Mouse (Mus musculus) MN1 (cell line): ENCODE measurements at regions not wholly inside any gene's neighbourhood (a gene's known extent, or its start where the extent isn't known, plus 50 kb on each side); places are given as distances from the start of the nearest gene placed in this dataset.

Experiments
- DNase-seq: peaks from one replicate; pipeline ENCODE4 v3.0.0-alpha.2; 2016; ENCODE audit warnings: low spot score

DNA sequence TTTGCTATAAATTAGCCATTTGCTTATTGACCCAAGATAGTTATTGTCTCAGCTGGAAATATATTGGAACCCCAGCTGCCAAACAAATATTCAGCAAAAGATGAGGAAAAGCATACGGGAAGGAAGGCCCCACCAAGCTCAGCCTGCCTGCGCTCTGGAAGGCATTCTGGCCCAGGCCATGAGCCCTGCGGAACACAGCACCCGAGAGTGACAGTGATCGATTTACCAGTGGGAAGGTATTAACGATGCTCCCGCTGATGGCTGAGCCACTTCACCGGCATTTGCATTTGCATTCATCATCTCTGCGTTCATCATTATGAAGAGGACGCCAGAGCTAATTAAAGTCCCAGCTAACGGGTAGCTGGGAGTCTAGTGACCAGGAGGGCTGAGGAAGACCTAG, 174.8 kb downstream of the Irx2 start:
- no peak for DNase-seq

DNA sequence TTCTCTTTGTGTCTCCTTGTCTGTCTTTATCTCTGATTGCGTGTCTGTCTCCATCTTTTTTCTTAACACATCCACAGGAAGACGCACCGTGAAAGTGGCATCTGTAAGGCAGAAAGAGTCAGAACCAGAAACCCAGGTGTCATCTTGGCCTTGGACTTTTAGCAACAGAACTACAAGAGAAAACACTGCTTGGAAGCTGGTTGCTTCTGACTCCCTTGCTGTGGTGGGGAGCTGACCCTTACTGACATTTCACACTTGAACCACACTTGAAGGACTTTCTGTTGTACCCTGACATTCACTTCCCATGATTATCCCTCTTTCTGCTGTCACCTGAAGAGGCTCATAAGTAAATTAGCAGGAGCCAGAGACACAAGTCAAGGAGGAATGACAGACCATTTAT, 180.6 kb downstream of the Irx2 start:
- DNase-seq, result no peak

DNA sequence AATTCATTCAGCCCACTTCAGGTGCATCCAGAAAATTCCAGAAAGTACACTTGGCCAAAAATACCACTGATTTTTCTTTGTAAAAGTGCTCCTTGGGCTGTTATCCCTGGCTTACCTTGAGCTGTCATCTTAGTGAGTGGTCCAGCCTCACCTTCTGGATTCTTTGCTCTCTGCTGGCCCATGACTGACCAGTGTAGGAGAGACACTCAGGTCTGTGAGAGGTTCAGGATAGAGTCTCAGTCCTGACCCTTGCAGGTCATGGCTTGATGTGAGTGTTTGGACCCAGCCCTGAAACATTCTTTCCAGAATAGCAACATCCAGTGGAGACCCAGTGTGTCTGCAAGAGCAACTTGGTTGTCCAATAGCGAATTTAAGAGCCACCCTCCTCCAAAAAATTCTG, 182.0 kb downstream of the Irx2 start:
- no peak for DNase-seq

DNA sequence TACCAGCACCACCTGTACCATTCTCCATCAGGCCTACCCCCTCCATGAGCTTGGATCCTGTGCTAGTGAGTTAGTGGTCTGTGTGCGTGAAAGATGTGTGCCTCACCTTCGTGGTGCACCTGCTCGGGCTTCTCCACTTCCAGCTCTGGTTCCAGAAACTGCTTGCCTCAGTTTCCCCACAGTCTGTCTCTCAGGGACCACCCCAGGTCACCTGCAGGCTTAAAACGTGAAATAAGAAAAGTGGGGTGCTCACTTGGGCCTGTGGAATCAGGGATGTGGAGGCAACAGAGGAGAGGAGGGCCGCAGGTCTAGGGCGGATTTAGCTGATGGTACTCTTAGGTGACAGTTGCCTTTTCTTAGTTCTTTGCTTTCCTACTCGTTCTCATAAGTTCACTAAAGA, 186.0 kb downstream of the Irx2 start:
- DNase-seq, result no peak

DNA sequence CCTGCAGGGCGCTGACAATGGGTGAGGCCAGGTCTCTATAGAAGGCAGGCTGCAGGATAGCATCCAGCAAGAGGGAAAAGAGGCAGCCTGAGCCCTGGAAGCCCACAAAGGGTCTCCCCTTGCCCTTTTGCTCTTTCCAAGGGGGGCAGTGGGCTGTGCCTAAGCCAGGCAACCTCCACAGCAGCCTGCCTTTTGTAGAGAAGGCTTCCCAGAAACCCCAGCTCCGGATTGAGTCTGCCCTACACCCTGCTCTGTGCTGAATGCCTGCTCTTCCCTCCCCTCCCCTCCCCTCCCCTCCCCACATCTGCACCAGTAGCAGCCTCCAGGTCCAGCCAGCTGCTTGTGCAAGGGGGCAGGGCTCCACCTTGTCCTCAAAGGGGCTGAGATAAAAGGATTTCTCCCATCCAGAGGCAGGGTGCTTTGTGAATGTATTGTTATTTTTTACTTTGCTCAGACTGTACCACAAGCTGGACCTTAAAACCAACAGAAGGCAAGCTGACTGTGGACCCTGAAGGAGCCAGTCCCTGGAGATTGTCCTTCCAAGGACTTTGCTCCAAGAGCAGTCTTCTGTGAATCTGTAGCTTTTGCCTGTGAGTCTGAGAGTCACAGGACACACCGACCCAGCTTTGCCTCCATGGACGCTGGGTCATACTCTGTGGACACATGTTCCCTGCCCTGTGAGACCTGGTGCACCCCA, 186.8 kb downstream of the Irx2 start:
- no peak for DNase-seq

DNA sequence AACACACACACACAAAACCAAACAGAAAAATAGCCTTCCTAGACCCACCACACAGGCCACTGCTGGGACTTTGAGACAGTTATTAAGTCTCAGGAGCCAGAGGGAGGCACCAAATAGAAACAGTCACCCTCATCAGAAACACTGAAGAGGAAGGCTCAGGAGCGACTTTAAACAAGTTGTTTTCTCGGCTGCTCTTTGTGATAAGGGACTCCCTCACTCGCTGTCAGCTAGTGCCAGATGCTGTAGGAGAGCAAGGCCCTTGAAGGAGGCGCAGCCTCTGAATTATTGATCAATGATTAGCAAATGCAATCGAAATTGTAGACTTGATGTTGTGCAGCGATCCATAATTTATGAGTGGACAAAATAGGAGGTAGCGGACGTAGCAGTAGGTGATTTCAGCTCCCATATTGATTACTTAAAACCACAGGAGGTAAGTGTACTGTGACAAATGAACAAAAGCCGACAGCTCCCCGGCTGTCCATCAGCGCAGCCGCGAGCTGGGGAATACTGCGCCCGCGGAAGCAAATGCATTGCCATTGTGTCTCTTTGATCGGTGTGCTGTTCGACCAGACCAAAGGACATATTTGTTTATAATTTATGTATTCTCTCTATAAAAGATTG, 187.4 kb downstream of the Irx2 start:
- DNase-seq, result no peak

DNA sequence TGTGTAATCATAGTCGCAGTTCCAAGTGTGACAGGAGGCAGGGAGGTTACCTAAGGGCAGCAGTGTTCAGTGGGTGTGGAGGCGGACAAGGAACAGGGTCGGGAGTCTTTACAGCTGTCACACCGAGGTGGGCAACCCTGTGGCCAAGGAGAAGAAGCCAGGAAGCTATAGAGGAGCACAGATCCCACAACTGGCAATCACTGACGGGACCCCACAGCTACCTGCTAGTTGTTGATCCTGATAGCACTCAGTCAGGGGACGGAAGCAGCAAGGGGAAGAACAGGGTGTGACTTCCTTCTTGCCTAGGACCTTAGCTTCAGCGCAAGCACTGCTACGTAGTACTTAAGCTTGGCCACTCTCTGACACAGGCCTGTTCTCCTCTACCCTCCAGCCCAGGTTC, 188.2 kb downstream of the Irx2 start:
- DNase-seq, result no peak

DNA sequence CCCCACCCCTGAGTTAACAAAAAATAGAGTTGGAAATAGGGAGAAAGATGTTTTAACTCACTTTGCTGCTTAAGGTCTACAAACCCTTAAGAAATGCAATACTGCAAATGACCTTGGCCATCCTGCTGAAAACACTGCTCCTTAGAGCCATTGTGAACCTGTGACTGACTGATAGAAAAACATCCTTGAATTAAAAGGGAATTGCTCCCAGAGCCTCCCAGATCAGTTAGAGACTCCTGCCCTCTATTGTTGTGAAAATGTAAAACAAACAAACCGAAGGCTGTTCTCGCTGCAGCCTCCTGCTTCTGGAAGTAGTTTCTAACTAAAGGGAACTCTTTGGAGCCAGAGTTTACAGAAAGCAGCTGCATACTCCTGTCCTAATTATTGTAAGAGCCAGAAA, 188.9 kb downstream of the Irx2 start:
- DNase-seq, result no peak

DNA sequence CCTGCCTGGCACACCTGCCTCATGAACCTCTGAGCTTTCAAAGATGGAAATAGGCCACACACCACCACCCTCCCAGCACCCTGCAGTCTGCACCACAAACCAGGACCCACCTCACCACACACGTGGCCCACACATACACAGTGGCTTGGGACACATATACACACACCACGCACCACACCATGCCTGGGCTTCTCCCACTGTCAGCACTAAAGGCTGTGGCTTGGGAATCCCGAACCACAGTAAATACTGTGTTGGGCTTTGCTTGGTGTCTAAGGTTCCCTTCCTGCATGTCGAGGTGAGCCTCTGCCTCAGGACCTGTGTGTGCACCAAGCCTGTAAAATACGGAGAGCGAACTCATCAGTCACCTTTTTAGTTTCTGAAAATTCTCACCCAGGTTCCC, 189.3 kb downstream of the Irx2 start:
- DNase-seq, result no peak

DNA sequence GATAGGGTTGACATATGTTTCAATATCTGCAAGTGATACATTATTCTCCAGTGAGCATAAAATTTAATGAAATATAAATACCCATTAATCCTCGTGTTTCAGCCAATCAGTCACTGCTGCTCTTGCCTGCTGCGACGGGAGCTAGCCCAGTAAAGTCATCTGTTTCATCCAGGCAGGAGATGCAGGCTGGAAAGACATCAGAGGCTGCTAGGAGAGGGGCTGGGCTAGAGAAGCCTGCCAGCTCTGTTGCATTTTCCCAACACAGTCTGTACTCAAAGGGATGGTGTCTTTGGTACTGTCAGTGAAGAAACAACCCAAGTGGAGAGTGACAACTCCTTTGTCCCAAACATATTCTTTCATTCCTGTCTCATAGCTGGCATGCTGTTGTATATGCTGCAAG, 198.0 kb downstream of the Irx2 start:
- DNase-seq, result no peak

DNA sequence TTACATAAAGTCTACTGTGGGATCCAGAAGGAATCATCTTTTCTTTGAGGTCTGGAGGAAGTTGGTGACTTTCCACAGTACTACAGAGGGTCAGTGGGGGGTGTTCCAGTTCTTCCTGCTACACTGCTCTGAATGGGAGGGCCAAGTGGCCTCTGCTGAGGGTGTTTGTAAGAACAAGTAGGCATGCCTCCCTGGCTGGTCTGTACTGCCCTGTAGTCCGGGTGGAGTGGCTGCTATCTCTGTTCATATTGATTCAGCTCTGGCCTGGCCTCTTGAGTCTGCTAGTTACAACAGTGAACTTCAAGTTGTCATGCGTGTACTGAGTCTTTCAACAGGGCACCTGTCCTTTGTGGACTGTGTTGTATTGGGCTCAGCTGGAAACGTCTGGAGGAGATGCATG, 200.7 kb downstream of the Irx2 start:
- no peak for DNase-seq

DNA sequence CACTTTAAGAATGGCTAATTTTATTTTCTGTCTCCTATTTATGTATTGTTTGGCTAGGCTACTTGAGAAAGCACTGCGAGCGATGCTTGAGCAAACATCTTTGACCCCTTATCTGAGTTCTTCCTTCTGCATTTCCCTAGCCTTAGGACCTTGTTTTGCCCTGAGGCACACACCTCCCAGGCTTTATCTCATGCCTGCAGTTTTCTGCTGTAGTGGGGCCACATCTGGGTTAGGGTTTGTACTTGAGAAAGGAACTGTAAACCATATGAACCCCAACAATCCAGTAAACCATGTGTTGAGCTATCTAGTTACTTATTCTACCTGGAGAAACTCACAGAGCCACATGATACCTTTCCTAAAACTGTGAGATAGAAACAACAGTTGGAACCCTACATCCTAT, 204.7 kb downstream of the Irx2 start:
- no peak for DNase-seq

DNA sequence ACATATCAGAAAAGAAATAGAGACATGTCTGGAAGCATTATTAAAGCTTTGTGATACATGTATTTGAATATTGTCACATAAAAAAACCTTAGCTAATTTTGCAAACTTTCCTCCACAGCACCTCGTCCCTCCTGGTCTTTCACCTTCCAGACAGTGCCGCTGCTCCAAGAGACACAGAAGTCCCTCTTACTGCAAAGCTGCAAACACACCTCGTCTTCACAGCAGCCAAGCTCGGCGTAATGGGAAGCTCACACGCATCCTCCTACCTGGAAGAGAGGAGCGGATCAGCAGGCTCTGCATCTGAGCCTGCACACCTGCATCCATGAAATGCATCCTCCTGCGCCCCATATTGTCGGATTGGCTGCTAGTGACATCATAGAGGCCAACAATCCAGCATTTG, 208.4 kb downstream of the Irx2 start:
- no peak for DNase-seq

DNA sequence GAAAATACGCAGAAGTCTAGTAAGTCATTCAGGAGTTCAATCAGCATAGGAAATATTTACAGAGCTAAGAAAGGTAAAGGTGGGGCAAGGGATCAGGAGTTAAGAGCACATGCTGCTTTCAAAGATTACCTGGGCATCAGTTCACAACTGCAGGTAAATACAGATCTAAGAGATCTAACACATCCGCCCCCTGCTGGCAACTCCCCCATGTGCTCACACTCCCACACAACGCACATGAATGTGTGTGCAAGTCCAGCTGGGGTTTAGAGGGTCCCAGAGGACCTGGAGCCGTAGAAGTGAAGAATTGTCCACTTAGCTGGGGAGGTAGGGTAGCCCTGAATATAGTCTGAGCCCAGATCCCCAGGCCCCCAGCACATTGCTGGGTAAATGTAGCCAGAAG, 219.5 kb downstream of the Irx2 start:
- DNase-seq, result no peak

DNA sequence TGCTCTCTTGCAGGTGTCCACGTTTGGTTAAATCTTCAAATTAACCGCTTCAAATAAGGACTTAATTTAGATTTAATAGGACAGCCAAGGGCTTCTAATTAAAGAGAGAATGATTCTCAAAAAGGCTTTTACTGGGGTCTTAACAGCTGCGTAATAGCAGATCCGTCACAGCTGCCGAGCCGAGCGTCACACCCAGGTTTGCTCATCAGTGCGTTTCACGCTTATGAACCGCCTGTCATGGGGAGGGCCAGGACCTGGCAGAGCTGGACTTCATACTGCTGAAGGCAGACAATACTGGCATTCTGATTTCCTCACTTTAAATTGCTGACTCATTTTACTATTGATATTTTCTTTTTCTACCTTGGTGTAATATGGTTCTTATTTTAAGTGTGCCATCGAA, 221.2 kb downstream of the Irx2 start:
- DNase-seq, result no peak

DNA sequence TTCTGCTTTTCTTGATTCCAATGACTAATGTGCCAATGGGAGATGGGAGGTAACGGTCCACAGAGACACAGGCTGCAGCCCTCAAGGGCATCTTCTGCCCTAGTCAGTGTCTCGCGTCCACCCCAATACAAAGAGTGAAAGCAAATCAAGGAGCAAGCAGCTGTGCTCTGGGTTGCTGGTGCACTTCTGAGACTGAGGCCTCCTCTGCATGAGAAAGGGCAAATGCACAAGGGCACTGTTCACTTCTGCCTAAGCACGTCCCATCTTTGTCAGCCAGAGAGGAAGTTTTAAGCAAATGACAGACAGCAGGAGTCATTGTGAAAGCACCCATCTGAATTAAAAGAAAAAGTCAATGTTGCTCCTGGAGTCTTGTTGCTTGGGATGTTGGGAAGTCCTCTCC, 224.3 kb downstream of the Irx2 start:
- no peak for DNase-seq

DNA sequence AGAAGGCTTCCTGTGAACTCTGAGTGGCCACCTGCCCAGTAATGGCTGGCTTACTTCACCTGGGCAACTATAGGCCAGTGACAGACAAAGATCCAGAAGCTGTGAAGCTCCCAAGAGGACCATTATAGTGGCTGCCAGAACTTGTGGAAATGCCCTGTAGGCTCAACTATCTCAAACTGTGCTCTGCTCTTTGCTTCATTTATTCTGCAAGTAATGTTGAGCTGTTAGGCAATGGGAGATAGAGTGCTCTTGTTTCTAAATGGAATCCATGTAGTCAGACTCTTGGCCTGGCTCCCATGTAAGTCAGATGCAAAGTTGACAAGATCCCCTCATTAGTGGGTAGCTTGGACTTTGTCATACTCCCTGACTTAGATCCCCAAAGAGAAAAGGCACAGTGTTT, 247.3 kb downstream of the Irx2 start:
- DNase-seq, result no peak

DNA sequence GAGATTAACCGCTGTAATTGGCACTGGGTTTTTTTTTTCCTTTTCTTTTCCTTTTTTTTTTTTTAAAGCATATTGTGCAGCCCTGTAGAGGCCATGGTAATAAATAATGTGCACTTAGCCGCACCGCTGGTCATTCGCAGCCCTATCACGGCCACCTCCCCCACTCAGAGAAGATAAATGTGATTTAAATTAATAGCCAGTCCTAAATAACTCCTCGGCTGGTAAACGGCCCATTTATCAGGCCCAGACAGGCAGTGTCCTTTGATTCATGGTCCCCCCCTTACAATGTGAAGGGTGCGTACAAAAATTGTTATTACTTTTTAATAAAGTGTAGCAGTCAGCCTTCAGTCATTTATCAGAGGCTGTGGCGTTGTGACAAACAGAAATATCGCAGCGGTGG, 266.4 kb downstream of the Irx2 start:
- no peak for DNase-seq

DNA sequence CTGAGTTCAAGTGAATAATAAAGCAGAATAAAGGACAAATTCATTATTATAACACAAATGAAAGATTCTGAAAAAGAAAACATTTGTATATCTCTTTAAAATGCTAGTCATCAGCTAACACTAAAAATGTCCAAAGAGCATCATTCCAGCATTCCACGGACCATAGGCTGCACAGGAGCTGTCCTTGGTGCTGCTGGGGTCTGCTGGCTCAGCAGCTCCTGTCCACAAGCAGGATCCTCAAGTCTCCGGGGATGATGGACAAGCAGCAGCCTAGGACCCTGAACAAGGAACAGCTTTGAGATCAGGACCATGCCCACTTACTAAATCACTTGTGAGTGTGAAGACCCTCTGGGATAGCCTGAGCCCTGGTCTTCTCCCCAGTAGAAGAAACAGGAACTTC, 274.0 kb downstream of the Irx2 start:
- no peak for DNase-seq

DNA sequence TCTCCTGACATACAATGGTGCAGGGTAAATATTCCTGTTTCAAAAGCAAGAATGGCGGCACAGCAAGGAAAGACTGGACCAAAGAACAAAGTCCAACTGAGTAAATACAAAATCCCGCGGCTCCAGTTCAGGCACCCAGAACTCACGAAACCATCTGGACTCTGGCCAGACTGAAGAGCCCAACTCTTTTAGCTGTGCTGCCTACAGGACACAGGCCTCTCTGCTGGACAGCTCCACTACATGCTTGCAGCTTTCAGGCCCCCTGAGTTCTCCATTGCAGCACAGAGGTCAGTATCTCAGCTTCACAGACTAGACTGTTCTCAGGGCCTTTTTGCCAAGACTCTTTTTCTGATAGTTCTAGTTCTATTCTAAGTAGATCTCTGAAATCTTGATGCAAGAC, 290.3 kb downstream of the Irx2 start:
- DNase-seq, result no peak

DNA sequence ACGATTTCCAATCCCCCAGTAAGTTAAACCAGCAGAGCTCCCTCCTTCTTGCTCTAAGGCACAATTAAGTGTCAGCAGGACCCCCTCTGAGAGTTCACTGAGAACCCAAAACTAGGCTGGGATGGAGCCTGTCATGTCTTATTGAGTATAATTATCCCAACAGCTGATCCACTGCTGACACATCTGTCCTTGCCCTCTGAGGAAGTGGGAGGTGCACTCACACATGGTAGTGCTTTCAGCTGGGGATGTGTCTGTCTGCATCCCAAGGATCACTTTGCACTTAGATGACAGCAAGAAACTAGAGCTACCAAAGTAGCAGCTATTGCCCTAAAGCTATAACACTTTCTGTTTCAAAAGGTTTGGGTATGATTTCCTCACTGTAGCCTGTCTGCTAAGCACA, 291.7 kb downstream of the Irx2 start:
- DNase-seq, result no peak

DNA sequence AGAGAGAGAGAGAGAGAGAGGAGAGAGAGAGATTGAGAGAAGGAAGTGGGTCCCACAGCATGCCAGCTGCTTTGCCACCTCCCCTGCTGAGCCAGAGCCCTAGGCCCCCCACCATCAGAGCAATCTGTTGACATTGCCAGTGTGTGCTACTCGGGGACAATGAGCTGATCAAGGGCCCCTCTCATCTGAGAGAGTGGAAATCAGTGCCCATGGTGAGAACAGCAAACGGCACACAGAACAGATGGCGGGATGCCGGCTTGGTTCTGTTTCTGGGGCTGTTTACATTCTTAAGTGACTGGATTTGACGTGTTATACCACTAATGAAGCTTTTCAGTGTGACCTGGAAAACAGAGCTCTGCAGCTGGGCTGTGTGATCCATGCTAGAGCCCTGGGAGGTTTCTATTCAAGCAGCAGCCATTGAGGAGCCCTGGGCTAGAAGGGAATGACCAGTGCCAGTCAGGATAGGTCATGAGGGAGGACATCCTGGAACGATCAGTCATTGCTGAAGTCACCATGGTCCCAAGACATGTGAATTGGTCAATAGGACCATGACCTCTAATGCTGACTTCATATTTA, 296.0 kb downstream of the Irx2 start:
- no peak for DNase-seq

DNA sequence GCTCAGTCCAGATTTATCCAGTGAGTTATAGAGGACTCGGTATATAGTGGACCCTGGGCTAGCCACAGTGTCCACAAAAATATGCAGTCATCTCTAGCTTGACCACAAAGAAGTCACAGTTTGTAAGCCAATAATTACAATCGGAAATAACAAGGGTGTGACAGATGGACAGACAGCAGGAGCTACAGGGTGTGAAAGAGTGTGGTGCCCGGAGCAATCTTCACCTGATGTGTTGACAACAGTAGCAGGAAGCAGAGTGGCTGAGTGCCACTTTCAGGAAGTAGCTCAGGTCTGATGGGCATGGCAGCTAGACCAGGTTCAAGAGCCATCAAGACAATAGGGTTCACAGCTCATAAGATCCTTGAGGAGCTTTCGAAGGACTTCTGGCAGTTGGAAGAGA, 308.6 kb downstream of the Irx2 start:
- no peak for DNase-seq
